Mouse (Mus musculus) adrenal gland, postnatal 14 days (tissue): ENCODE measurements at regions not wholly inside any gene's neighbourhood (a gene's known extent, or its start where the extent isn't known, plus 50 kb on each side); places are given as distances from the start of the nearest gene placed in this dataset.

Source experiments
- DNase-seq: peaks from one replicate; pipeline ENCODE4 v3.0.0; 2021; ENCODE audit warnings: mixed read lengths

DNA sequence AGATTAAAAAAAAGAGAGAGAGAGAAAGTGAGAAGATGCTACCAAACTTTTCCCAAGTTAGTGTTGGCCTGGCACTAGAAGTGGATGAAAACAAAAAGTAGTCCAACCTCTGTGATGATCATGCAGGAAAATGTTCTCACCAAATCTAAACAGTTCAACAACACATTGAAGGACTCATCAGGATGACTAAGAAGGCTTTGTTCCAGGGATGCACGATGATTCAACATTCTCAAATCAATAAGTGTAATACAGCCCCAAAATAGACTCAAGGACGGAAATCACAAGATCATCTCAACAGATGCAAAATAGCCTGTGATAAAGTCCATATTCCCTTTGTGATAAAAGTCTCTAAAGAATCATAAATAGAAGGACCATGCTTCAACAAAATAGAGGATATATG lies 106.3 kb downstream of the Cysltr2 start:
- no peak for DNase-seq

DNA sequence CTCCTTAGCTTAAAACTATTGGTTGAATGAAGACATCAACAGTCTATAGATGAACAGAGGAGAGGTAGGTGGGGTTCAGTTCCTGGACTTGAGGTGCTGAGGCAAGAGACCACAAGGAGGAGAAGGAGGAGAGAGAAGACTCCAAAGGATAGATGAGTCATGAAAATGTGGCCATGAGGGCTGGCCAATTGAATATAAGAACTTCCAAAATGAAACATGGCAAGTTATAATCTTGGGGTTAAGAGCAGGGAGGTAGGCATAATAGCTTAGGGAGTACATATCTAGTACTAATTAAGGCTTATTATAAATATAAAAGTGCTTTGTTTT lies 109.9 kb downstream of the Cysltr2 start:
- DNase-seq, result no peak

DNA sequence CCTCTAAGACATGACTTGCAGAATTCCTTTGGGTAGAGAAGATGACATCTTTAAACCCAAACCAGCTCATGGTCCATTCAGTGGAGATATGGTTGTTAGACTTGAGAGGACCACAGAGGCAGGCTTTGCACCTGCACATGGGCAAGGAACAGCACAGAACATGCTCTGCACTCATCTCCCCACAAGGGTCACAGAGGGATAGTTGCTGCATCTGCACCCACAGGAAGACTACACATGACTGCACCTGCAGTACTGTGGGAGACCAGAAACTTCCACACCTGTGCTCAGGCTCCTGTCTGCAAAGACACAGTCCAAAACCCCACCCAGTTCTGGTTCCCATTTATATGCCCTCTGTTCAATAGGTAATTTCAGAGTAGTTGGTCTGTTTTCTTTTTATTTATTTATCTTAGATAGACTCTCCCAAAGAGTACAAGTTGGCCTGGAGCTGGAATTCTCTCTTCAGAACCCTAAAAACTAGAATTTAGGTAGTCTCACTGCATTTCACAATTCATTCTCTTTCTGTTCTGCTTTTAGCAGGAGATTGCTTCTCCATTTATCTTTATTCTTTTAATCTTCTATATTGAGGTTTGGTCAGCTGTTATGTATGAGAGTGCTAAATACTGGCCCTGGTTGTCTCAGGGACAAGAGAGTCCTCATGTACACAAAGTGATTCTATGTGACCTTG lies 110.4 kb downstream of the Cysltr2 start:
- no peak for DNase-seq

DNA sequence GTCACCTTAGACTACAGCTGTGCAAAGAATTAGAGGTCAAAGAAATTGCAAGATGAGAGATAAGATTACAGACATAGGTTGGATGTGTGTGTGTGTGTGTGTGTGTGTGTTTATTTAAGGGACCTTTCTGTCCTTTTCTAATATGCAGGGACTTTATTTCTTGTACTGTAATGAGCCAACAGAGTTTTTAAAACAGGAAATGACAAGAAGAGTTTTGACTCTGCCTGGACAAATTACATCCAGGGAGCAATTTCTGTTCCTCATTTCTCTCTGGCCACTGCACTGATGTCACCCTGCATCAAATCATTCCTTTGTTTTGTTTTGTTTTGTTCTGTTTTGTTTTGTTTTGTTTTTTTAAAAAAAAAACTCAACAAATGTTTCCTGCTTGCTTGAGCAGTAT lies 115.3 kb downstream of the Cysltr2 start:
- no peak for DNase-seq

DNA sequence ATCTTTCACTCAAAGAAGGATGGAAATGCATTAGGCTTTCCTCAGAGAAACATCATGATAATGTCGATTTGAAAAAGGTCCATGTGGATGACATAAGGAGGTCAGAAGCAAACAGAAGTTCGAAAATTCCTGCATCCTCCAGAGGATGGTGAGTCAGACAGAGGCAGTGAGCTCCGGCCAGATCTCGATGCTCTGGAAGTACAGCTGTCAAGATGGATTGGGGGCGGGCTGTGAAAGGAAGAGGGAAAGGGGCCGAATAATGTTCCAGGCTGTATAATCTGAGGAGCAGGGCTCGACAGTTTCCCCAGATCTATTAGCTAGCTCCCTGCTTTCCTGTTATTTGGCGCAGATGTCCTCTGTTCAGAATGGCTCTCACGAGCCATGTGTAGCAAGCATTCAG lies 116.6 kb downstream of the Cysltr2 start:
- DNase-seq, result no peak

DNA sequence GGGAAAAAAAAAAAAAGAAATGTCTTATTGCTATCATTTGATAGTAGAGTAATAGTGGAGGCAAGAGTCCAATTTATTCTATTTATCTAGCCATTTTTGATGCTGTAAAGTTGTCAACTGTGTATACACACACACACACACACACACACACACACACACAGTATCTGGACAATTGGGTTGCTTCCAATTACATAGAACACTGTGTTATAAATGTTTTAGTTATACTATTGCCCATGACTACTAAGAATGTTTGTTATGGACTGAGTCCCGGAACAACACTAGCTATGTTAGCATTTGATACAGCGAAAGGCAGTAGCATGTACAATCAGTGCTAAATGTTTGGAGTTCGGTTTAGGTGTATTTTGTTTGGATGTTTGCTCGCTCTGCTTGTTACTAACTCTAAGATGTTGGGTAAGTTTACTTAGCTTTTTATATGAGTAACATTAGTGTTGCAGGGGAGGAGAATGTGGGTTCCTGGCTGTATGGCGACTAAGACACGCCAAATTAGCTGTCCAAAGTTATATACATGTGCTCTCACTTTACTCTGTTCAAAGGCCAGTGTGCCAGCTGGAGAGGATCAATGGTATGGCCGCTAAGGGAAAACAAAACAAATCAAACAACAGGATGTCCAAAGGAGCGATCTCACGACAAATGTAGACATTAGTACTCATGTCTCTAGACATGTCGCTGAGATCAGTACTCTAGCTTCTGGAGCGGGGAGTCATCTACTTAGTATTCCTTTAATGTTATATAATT lies 147.6 kb downstream of the Cysltr2 start:
- DNase-seq, result no peak

DNA sequence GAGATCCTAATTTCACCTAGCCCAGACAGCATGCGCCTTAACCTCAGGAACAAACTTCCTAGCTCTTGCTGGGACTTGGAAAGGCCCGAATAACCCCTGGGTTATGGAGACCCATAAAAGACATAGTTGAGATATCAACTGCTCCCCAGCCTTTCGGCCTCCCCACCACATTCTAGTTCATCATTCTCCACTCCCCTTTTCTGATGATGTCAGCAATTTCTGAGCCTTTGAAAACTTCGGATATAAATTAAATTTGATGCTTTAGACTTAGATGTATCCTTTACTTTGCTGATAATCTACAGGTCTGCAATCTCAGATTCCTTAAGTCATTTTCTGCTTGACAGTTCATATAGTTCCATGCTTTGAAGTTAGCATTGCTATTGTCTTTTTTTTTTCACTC lies 149.3 kb downstream of the Cysltr2 start:
- DNase-seq, result no peak

DNA sequence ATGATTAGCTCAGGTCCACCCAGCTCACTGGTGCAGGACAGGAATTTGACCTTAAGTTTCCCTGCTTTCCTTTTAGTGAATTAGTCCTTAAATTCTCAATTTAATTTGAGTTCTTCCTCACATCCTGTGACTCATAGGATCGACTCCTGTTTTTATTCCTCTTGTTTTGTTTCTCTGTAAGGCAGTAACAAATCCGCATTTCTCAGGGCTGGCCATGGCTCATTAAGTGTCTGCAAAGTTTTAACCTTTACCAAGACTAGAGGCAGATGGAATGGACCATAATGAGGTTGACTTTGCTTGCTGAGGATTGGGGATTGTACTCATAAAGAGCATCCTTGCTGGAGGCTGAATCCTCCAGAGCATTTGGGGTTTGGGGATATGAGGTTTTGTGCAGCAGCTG lies 156.6 kb downstream of the Cysltr2 start:
- DNase-seq, result no peak

DNA sequence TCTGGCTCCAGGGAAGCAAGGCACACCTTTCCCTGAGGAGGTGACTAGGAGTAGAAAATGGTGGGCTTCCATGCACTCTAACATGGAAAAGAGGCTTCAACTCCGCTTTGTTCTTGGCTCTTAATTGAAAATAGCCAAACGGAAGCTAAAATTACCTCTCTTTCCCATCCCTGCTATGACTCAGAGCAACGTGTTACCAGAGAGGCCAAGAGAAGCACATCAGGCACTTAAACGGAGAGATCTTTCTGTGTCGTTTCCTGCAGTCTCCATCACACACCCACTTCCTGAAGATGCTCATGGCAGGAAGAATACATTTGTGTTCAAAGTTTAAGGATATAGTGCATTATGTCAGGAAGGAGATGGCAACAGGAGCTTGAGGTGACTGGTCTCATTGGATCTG lies 159.3 kb downstream of the Cysltr2 start:
- no peak for DNase-seq

DNA sequence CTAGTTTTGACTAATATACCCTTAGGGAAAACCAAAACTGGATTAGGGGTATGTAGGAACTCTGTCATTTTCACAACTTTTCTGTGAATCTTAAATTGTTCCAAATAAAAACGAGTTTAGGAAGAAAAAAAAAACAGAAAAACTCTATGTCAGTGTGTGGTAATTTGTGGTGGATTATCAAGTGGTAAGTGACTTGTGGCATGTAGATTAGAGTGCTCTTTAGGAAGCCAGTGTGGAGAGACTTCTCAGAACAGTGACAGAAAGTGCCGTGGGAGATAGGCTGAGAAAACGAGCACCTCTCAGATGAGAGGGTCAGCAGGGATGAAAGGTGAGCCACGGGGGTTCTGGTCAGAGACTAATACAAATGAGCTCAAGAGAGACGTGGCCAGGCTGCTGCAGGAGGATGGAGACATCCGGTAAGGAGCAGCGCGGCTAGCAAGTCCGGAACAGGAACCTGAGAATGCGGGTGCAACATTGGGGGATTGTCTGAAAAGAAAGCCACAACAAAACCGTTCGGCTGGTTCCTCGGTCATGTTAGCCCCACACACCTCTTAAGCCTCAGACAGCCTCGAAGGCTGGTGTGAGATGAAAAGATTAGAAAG lies 161.3 kb downstream of the Cysltr2 start:
- no peak for DNase-seq

DNA sequence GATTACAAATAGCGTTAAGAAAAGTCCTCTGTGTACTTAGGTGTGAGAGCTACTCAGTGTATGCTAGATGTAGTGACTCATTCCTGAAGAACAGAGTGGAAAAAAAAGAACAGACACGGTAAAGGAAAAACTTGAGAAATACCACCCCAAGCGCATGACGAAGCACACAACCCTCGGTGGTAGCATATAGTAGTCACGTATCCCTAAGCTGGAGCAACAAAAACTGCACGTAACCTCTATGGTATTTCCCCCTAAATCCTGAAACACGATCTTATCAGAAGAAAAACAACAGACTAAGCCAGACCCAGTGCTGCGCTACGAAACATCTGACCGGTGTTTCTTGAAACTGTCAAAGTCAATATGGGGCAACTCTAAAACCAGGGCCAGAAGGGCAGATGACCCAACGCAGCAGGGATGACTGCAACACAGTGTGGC lies 162.0 kb downstream of the Cysltr2 start:
- no peak for DNase-seq

DNA sequence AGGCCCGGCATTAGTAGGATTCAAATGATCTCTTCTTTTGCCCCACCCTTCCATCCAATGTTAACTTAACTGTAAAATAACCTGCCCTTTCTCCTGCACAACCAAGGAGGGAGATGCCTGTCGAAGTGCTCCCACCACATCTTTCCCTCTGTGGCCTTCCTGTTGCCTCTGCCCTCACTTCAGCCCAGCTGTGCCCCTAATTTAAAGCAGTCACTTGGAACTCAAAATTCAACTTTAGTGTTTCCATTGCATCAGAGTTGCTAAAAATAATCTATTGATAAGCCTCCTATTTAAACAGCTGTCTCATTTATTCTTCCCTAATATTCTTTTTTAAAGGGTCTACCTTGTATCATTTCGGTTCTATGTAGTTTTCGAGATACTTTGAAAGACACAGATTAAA lies 163.1 kb downstream of the Cysltr2 start:
- no peak for DNase-seq

DNA sequence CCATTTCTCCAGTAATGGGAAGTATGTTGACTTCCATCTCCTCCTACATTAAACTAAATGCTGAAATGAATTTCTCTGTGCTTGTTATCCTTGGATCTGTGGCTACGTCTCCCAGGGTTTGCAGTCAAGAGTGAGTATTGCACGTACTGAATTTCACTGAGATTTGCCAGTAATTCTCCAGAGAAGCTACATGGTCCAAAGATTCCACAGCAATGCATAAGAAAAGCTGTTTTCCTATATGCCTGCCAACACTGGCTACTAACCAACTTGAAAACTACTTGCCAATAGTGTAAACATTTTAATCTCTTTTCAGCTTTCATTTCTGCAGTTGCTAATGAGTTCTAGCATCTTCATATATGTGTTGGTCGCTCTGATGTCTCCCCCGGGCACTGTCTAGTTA lies 164.4 kb downstream of the Cysltr2 start:
- DNase-seq, result no peak

DNA sequence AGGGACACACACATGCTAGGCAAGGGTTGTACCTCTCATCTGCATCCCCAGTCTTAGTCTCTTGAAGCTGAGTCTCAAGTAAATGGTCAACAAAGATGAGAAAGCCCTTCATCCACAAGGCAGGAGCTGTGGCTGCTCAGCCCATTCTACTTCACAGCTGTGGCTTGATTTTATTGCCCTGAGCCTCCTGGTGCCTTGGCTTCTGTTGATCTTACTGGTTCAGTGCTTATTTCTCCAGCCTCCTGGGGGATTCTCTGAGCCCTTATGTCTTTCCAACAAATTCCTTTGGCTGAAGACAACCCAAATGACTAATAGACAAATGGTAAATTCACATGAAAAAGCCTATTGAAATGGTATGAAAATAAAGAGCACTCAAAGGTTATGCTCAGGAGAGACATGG lies 167.3 kb upstream of the Fndc3a start:
- no peak for DNase-seq

DNA sequence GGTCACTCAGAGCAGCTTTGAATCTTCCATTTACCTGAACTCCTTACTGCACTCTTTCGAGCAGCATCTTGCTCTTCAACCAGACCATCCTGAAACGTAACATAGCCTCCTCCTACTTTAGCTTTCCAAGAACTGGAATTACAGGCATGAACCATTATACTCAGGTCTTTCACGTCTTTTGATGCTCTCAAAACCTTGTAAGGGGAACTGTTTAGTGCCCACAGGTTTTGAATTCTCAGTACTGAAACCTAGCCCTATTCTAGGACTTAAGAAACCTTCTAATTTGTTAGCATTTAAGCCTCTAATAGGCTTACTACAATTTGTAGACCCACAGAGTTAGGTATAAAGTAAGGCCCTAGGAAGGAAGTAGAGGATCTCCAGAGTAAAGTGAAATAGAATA lies 163.7 kb upstream of the Fndc3a start:
- no peak for DNase-seq

DNA sequence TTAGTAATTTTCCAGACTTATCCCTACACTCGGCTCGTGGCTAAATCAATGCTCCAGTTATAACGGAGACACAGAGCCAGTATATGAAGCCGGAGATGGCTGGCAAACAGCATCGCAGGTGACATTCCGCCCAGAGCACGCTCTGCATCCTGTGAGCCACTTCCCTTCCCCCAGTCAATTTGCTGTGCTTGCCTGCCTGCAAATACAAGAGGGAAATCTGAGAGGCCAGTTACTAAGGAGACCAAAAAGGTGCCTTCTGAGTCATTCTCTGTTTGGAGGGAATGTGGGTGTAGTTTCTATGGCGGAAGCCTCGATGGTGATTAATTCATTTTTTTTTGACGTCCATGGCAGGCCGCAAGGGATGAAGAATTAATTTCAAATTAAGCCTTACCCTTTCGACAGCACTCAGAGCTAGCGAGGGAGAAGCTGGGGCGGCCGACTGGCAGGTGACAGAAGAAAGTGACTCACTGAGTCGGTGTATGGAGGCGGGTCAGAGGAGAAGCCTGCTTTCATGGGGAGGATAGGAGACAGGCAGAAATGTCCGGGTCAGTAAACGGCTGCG lies 159.5 kb upstream of the Fndc3a start:
- DNase-seq, result peak; percentile 59

DNA sequence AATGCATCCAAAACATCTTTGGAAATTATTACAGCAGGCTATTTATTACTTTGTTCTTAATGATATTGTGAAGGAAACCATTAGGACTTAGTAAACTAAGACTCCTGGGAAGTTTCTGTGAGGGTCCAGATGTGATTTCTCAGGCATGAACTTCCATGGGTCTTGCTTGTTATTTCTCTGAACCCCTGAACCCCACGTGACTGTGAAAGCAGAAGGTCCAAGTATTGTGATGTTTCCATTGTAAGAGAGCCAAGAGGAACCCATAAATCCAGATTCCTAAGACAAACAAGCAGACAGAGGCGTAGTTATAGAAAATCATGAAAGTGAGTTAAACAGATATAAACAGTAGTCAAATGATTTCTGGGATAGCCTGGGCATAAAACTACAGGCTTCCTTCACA lies 157.1 kb upstream of the Fndc3a start:
- DNase-seq, result no peak

DNA sequence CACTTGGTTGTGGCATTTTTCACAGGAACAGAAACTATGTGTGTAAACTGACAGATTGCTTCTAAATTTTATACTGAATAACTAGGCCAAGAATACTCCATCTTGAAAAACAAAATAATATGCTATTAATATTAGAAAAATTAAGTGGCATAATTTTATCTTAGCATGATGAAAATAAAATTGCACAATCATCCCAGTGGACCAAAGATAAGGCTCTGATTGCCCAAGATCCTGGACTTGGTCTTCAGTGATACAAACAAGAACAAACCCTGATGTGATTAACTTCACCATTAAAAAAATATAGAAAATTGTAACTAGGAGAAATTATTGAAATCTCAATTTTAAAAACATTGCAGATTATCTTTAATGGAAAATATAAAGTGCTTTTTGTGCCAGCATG lies 155.7 kb upstream of the Fndc3a start:
- no peak for DNase-seq

DNA sequence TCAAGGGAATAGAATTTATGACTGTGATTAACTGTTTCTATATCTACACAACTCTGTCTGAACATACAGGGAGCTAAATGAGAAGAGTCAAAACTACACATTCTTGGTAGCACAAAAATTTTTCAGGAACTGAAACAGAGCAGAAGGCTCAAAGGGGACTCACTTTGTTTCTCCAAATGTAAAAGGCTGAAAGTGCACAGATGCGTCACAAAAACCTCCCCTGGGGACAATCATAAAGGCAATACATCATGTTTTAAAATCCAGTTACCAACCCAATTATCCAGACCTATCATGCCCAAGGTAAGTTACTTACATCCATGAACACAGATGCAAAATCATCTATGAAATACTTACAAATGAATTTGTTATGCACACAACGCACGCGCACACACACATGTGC lies 155.0 kb upstream of the Fndc3a start:
- DNase-seq, result no peak

DNA sequence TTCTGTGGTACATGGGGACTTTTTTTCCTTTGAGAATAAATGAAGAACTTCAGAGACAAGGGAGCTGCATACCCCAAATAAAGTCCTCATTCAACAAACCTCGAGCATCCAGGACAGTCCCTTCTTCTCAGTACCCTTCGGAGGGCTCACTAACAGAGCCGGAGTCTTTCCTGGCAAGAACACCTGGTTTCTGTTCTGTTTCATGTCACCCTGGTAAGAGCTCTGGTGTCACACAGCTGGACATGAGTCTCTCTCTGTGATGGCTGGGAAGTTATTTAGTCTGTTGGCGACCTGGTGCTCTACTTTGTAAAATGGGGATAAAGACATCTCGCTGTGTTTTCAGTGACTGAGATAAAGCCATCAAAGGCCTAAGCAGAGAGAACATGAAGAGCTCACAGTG lies 154.3 kb upstream of the Fndc3a start:
- no peak for DNase-seq

DNA sequence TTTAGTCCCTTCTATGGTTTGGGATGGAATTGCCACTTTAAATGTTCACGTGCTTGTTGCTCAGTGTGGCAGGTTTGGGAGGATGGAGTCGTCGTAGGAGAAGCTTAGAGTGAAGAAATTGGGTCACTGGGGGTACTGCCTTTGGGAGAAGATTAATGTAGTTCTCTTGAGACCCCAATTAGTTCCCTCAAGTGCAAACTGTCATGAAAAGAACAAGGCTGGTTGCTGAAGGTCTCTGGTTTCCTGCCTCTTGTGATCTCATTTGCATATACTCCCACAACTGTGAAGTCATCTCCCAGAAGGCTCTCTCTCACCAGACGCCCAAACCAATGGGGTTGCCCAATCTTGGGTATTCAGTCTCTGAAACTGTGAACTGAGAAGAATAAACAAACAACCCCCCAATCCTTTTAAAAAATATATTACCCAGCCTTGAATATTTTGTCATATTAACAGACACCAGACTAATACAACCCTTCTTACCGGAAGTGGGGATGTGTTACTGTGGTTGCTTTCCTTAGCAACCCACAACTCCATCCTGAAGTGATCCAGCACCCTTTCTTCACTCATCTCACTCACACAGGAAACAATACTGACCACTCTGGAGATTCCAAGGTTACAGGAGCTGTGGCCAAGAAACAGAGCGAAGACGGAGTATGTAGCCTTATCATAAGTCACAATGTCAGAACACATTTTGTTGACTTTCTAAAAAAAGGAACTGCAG lies 153.2 kb upstream of the Fndc3a start:
- no peak for DNase-seq

DNA sequence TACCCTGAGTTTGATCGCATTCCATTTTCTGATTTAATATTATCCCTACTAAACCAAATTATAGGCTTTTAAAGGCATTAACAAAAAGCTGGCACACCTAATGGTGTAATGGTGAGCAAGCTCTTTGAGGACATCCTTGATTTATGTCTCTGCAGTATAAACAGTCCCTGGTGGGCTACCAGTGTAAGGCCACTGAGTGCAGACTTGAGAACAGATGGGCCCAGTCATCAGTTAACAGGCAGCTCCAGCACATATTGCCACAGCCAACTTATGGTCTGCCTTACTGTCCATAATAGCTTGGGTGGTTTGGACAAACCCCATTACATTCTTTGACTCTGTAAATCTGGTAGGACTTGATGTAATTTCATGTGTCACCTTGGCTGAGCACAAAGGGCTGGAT lies 144.4 kb upstream of the Fndc3a start:
- no peak for DNase-seq

DNA sequence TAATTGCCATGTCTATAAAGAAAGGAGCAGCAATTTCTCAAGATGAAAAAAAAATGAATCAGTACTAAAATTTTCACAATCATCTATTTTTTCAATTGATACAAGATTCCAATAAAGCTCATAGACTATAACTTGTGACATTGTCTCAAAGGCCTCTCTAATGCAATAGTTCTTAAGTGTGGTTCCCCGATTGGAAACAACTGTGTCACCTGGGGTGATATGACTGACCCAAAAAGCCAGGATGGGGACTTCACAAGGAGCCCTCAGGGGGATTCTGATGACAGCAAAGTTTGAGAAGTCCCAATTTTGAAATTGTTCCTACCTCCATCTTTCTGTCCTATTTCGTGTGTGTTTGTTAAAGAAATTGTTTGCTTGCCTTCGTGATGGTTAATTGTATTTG lies 143.3 kb upstream of the Fndc3a start:
- DNase-seq, result no peak
